Mouse (Mus musculus): Measurements from ENCODE around the gene Elovl3.
"Not testable (repeated sequence)": the region's sequence is repeated elsewhere in the genome, so short reads cannot be mapped to it uniquely, and the experiment has no call there.

Elovl3 gene

GRCm38 (mm10) chr19:46131694-46132525 lies at the start of gene Elovl3:
Elovl3 (plus strand) TSS chr19:46131897.
- no peak for DNase-seq

DNA sequence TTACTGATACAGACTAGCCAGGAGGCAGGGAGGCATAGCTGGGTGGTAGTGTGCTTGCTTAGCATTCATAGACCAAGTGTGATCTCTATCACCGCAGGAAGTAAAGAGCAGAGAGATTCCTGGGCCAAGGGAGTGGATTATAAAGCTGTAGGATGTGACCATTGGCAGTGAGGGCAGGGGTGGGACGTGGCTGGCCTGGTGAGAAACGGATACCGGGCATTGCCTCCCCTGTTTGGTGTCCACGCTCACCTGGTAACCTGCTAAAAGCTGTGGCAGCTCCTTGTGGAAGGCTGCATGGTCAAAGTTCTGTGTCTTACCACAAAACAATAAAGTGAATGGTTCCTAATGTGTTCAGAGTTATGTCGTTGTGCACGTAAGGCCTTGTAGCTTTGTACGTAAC lies 46.5 kb upstream of the Elovl3 start:
- no peak for DNase-seq

DNA sequence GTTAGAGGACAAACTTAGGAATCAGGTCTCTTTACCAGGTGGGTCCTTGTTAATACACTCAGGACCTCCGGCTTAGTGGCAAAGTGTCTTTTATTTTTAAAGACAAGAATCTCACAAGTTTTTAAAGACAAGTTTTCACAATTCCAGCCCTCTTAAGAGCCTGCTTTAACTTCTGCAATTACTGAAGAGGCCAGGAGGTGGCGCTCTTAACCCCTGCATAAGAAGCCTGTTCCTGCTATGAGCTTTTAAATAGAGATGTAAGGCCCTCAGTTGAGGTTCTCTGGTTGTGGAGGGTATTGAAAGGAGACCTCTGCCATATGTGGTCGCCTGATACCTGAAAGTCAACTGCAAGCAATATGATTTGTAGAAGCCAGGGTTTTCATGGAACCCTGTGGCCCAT lies 45.4 kb upstream of the Elovl3 start:
- peak; percentile 45 to 68 for DNase-seq

DNA sequence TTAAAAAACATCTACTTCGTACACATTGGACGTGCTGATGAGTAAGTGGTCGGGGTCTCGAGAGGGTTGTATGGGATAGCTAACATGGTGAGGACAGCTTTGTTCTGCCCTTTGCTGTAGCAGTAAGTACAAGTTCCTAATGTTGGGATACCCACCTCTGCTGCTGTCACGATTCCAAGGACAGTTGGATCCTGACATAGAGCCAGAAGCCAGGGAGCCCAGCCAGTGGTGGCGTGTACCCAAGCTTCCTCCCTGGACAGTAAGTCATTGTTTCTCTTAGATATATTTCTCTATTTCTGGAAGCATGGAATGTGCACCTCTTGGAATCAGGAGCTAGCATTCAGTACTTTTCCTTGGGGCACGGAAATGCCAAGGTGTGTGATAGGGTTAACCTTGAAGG lies 43.8 kb upstream of the Elovl3 start:
- peak; percentile 28 to 42 for DNase-seq

DNA sequence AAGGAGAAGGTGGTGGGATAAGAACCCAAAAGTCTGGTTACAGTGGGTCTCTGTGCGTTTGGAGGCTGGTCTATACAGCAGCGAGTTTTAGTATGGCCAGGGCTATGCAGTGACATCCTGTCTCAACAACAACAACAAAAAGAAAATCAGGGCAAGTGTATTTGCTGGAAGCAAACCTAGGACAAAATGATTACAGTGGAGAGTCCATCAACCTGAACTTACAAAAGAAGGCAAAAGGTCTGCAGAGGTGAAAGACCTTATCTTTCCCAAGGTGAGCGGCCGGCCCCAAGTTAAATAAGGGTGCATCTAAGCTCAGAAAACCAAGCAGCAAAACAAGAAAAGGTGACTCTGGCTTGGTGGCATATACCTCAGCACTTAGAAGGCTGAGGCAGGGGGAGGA lies 40.1 kb upstream of the Elovl3 start:
- DNase-seq: no peak

DNA sequence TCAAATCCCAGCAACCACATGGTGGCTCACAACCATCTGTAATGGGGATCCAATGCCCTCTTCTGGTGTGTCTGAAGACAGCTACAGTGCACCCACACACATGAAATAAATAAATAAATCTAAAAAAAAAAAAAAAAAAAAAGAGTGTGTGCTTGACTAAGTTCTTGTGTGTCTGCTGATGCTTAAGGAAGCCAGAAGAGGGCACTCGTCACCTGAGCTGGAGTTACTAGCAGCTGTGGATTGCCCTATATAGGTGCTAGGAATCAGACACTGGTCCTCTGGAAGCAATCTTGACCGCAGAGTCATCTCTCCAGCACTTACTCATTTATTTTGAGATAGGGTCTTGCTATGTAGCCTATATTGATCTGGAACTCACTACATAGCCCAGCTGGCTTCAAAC lies 37.6 kb upstream of the Elovl3 start:
- DNase-seq: no peak

DNA sequence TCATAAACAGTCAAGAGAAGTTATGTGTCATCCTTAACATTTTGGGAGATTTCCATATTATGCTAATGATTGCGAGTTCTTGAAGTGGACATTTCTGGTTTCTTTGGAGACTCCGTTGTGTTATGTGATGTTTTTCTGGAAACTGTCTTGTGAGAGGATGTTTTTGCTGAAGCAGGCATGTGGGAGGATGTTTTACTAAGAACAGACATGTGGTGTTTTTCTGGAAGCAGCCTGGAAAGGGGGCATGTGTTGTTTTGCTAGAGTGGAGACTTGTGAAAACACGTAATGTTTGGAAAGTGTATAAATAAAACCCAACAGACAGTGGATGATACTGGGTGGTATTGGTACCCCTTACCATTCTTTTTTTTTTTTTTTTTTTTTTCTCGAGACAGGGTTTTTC lies 36.4 kb upstream of the Elovl3 start:
- DNase-seq: no peak

- no peak for DNase-seq
These were observed 35.3 kb upstream of the Elovl3 start for GRCm38 (mm10) chr19:46096396-46096795.

- no peak for DNase-seq
These were observed 32.1 kb upstream of the Elovl3 start for GRCm38 (mm10) chr19:46099561-46099960.

DNA sequence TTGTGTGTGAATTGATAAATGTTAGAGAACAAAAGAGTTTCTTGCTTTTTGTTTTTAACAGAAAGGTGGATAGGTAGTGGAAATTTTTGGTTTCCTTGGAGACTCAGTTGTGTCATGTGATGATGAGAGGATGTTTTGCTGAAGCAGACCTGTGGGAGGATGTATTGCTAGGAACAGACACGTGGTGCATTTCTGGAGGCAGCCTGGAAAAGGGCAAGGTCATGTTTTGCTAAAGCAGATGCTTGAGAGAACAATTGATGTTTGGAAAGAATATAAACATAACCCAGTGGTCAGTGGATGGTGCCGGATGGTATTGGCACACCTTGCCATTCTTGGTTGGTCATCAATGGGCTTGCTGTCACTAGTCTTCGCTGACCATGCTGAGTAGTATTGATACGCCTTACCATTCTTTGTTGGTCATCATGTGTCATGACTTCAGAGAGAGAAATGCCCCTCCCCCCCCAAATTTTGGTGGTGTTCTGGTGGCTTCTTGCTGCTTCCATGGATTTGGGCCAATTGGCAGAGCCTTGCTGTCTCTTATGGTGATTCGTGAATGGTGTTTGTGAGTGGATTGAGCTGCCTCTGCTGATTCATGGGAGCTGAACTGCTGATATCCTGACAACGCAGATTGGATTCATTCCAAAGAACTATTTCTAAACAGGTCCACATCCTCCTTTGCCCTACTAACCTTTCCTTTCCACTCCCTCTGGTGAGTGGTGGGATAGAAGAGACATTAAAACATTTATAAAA lies 28.1 kb upstream of the Elovl3 start:
- DNase-seq: no peak

DNA sequence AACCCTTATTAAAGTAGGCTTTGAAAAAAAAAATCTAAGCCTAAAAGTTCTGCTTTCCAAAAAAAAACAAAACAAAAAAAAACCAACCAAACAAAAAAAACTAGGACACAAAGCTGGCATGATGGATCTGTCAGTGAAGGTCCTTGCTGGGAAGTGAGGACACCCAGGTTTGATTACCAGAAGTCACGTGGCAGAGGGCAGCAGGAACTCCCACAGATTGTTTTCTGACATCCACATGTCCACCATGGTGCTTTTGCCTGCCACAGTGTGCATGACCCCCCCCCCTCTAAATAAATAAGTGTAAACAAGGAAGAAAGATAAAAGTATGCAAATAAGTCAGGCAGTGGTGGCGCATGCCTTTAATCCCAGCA lies 27.5 kb upstream of the Elovl3 start:
- no peak for DNase-seq

- DNase-seq: no peak
These were observed 21.5 kb upstream of the Elovl3 start for GRCm38 (mm10) chr19:46110214-46110613.

GRCm38 (mm10) chr19:46110781-46111180 lies 20.9 kb upstream of the Elovl3 start:
- DNase-seq: no peak

- no peak for DNase-seq
These were observed 17.1 kb upstream of the Elovl3 start for GRCm38 (mm10) chr19:46114617-46115016.

- DNase-seq: no peak
These were observed 12.2 kb upstream of the Elovl3 start for GRCm38 (mm10) chr19:46119458-46119857.

DNA sequence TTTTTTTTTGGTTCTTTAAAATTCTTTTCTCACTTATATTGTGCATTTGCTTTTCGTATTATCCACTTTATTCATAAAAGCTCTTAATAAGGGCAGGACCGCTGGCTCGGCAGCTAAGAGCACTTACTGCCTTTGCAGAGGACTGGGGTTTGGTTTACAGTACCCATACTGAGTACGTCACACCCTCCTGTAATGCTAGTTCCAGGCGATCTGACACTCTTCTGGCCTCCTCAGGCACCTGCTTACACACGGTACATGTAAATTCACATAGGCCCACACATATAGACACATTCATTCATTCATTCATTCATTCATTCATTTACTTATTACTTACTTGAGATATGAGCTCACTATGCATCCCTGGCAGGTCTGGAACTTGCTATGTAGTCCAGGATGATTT lies 10.8 kb upstream of the Elovl3 start:
- no peak for DNase-seq

GRCm38 (mm10) chr19:46123876-46124275 lies 7.8 kb upstream of the Elovl3 start:
- DNase-seq: no peak

DNA sequence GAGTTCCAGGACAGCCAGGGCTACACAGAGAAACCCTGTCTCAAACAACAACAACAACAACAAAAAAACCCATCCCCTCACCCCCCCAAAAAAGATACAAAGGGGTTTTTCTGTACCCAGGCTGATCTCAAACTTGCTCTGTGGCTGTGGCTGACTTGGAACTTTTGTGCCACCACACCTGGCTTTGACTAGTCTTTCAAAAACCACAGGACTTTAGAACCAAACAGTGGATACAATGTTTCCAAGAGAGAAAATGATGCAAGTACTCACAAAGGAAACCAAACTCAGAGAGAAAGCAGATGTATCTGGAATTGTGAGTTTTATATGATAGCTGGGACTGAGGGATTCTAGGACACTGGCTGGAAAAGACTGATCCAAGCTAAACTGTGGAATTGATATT lies 7.0 kb upstream of the Elovl3 start:
- no peak for DNase-seq

DNA sequence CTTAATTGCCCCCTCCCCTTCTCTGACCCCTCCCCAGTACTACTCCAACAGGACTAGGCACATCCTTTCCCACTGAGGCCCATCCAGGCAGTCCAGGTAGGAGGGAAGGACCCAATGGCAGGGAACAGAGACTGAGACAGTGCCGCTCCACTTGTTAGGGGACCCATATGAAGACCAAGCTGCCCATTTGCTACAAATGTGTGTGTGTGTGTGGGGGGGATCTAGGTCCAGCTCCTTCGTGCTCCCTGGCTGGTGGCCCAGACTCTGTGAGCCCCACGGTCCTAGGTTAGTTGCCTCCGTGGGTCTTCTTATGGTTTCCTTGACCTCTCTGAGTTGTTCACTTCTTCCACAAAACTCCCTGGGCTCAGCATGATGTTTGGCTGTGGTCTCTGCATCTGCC lies 5.4 kb upstream of the Elovl3 start:
- DNase-seq: no peak

GRCm38 (mm10) chr19:46129737-46130136 lies 2.0 kb upstream of the Elovl3 start:
- DNase-seq: not testable (repeated sequence)

GRCm38 (mm10) chr19:46131283-46131682 lies 414 bp upstream of the Elovl3 start:
- no peak for DNase-seq

DNA sequence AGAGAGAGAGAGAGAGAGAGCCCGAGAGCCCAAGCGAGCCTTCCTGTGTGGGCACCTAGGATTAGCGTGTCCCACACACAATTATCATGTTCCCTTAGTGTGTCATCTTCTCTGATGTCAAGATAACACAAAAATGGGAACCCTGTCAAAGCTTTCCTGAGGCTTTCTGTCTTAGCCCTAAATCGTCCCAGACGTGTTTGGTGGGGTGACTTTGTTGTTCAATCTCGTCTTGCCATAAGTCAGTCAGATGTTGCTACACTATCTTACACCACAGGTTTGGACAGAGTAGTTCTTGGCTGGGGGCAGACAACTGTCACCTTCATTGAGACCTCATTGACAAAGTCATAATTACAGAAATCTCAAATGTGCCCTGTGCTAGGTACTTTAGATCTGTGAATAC lies 880 bp downstream of the Elovl3 start:
- DNase-seq: no peak

DNA sequence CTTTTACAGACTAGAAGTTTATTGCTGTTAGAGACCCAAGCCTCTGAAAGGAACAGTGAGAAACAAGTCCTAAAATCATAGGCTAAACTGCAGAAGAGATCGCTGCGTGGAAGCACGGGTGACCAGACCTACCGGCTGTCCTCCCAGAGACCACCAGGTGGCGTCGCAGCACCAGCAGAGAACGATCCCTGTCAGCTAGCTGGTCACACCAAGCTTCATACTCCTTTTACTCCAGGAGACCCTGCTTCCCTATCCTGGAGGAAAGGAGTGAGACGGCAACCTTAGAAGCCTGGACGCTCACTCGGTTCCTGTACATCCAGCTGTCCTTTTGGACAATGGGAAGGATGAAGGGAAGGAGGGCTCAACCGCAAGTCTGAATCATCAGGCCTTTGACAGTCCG lies 3.6 kb downstream of the Elovl3 start:
- DNase-seq: peak; percentile 91 to 95
